Mouse (Mus musculus): Measurements from ENCODE around the gene Rbm17.

- no peak for TF ChIP-seq CTCF (IDR thresholded peaks at IDR 0.05; ENCODE audit: low read depth)
- TF ChIP-seq EP300 (IDR thresholded peaks at IDR 0.05; ENCODE audit: low read depth), result no peak
Measured at GRCm38 (mm10) chr2:11579399-11579798, 24.6 kb downstream of the Rbm17 start.
